Mouse (Mus musculus): ENCODE data around the gene Iqce.

The Iqce gene

DNA sequence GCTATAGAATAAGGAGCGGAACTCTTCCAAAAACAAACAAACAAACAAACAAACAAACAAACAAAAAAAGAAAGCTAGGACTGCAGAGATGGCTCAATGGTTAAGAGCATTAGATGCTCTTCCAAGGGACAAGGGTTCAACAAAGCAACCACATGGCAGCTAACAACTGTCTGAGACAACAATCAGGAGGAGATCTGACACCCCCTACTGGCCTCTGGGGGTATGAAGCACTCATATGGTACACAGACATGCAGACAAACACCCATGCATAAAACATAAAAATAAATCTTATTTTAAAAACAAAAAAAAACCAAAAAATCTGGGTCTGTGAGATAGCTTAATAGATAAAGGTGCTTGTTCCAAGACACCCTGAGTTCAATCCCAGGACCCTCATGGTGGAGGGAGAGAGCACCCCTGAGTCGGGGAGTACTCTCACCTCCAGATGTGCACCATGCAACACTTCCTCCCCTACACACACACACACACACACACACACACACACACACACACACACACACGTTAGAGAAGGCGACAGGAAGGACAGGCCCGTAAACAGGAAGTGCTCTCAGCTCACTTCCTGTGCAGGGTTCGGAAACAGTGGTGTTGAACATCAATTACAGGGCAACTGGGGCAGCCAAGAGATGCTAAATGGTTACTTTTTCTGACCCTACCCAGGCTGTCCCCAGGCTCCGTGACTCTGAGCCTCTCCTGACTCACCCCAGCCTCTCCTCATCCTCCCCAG is 65.7 kb downstream of the Iqce start:
- peak; percentile 33 for DNase-seq

- no peak for DNase-seq
Measured at GRCm38 (mm10) chr5:140634798-140635722, 67.1 kb downstream of the Iqce start.

DNA sequence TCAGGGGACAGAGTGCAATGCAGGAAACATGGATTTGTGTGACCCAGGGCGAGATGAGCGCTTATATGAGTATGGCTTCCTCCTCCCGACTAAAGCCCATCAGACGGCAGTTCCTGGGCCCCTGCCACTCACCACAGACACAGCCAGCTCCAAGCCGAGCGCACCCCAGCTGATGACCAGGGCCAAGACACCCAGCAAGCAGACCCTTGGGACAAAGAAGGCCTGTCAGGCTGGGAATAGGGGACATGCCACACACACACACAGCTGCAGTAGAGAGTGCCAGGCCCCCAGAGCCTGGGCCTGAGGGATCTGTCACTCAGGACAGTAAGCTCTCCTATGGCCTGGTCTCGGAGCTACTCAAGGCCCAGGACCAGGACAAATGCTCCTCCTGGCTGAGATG is 68.7 kb downstream of the Iqce start:
- DNase-seq, result no peak

GRCm38 (mm10) chr5:140628995-140629394 is 73.2 kb downstream of the Iqce start:
- no peak for DNase-seq

DNA sequence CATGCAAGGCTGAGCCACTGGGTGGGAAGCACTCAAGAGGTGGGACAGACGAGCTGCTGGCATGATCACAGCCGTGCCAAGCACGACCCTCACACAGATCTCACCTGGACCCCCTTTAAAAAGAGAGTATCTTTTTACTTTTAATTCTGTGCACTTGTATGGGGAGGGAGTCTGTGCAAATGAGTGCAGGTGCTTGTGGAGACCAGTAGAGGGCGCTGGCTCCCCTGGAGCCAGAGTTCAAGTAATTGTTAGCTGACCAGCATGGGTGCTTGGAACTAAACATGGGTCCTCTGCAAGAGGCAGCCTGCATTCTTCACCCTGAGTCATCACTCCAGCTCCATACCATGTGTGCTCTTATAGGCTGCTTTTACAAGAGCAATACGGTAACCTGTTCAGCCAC is 74.6 kb downstream of the Iqce start:
- DNase-seq, result no peak

- no peak for DNase-seq
Measured at GRCm38 (mm10) chr5:140624961-140625360, 77.2 kb downstream of the Iqce start.

DNA sequence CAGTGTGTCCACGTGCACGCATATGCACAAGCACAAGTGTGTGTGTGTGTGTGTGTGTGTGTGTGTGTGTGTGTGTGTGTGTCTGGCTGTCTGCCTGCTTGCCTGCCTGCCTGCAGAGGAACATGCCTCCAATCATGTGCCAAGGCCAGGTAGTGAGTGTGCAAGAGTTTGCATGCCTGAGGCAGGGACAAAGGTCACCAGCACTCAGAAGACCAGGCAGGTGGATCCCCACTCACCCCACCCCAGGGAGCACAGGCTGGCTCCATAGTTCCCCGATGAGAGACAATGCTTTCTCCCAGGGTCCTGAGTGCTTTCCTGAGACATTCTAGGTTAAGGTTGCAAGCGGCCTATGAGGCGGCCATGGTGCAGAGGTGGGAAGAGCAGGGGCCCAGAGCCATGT is 77.9 kb downstream of the Iqce start:
- DNase-seq, result no peak

DNA sequence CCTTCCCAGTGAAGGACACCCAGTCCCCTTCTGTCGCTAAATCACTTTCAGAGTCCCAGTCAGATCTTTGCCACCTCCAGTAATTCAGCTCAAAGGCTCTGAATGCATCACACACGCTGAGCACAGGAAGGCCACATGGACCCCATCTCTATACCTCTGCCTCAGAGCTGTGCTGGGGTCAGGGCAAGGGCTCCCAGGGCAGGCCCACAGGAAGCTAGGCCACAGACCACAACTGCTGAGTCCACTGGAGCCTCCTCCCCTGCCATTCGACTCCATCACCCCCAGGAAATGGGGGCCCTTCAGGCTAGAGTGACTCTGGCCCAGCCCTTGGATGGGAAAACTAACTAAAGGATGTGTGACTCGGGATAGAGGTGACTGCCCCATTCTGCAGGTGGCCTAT is 78.4 kb downstream of the Iqce start:
- DNase-seq, result no peak

DNA sequence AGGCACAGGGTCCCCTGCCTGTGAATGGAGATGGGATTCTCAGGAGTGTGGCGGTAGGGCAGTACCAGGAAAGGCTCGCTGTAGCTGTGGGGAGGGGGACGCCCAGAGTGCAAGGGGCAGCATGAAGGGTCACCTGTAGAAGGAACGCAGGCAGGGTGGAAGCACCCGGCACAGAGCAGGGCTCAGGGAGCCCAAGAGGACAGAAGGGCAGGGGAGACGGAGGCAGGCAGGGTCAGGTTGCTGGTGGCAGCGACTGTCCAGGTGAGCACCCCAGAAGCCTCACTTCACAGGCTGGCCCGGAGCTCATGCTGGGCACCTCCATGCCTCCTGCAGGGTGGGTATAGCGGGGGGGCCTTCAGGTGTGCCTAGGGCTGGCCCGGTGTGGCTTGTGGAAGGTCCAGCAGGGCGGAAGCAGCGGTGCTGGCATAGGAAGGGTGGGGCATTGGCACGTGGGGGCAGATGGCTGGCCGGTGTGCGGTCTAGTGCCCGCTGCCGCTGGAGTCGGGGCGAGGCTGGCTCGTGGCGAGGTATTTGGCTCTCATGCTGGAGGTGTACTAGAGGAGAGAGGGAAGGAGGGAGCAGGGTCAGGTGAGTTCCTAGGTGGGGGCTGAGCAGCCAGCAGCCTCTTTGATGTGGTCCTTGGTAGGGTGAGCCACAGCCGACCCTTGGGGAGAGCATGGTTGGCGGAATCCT is 79.1 kb downstream of the Iqce start:
- DNase-seq, result no peak

GRCm38 (mm10) chr5:140621517-140621916 is 80.7 kb downstream of the Iqce start:
- no peak for DNase-seq

DNA sequence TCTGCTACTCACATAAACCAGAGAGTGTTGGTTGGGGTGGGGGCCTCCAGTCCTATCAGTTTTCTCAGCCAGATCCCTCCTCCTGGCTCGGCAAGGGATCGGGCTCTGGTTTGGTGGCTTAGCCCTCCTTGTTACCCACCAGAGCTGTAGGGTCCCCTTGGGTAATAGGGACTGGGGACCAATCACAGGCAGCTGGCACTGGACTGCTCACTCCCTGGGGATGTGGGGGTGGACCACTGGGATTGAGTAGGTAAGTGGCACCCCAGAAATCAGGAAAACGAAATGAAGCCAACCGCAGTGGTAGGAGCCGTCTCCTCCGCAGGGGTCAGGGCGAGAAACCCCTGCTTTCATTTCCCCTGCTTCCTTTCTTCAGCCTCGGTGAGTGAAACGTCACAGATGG is 81.1 kb downstream of the Iqce start:
- no peak for DNase-seq

- no peak for DNase-seq
Measured at GRCm38 (mm10) chr5:140619895-140620736, 82.1 kb downstream of the Iqce start.

- peak; percentile 79 for DNase-seq
Measured at GRCm38 (mm10) chr5:140619151-140619771, 82.9 kb downstream of the Iqce start.

DNA sequence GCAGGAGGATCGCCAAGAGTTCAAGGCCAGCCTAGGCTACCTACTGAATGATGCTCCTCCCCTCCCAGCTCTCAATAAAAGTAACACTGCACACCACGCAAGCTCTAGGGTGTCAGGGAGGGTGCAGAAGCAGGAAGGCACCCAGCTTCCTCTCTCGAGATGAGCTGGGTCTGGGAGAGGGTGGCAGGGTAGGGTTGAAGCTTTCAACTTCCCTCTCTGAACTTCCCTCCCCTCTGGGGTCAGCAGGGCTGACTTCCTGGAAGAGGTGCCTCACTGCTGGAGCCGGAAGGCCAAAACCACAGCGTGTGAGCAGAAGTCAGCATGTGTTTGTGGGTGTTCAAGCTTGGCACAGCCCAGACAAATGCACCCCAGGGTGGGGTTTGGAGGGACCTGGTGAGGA is 84.5 kb downstream of the Iqce start:
- no peak for DNase-seq

DNA sequence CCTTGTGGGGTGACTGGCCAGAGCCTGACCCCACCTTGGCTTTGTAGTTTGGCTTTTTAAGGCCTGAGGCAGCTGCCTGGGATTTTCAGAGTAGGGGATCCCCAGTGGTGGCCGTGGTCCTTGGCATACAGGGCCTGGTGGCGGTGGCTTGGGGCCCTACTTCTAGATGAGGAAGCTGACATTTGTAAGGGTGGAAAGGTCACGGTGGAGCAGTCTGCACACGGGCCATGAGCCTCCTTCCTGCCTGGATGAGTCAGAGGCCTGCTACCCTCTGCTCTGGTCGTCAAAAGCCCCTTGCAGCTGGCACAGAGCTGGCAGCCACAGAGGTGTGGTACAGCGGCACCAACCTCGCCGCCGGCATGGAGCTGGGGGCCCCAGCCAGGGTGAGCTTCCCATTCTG is 85.5 kb downstream of the Iqce start:
- no peak for DNase-seq

GRCm38 (mm10) chr5:140616110-140616503 is 86.1 kb downstream of the Iqce start:
- no peak for DNase-seq

GRCm38 (mm10) chr5:140615321-140616109 is 86.7 kb downstream of the Iqce start:
- no peak for DNase-seq

DNA sequence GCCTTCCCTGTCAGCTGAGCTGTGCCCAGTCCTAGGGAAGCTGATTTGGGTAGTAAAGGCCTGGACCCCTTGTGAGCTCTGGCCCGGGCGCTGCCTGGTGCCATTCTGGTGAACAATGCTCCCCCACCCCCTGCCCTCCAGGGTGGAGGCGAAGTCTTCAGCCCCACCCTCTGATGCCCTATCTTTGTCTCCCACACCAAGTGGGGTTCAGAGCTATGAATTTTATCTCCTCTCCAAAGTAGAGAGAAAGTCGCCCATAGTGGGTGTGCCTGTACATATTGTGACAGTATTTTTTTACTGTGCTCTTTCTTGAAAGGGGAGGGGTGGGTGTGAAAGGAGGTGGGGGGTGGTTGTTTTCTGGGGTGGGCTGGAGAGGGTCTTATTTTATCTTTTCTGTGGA is 87.3 kb downstream of the Iqce start:
- DNase-seq, result no peak

DNA sequence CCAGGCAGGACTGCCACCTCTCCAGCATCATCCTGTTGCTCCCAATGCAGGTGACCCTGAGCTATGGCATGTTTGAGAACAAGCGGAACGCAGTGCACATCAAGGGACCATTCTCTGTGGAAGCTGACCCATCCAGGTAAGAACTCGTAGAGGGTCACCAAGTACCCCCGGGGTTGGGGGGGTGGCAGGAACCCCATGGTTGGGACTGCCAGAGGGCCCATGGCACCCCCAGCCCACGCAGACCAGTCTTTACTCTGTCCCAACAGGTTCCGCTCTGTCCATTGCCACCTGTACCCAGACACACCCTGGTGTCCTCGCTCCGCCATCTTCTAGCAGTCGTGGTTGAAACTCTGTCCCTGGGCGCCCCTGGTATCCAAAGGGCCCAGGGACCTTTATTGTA is 88.0 kb downstream of the Iqce start:
- DNase-seq, result no peak

DNA sequence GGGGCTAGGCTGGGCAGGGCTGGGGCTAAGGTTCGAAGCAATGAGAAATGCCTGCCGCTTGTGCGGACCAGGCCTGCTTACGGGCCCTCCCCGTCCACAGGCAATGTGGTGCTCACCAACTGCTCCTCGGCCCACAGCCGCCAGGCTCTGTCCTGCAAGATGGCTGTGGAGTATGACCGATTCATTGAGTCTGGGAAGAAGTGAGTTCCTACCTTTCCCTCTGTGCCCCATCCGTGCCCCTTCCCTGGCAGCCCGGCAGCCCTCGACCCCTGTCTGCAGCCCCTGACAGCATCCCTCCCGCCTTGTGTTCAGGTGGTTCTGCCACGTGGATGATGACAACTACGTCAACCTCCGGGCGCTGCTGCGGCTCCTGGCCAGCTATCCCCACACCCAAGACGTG is 90.0 kb downstream of the Iqce start:
- no peak for DNase-seq
